Mouse (Mus musculus): ENCODE measurements around the gene Hapln2. TPM values are rescaled to one million over a fixed set of nuclear protein-coding genes. Genes with fewer than 3 reads are reported as not detected.

Hapln2 gene
- polyA plus RNA-seq (2015; fragmentation: Nextera tagmentation; extraction: Ambion mirVana), result 0.36 and 0.40 TPM in 2 replicates

- ATAC-seq (ENCODE audit: low read depth), result no peak
- H3K9me3 ChIP-seq, result 0 out of 2 replicates have a peak, but pooled peaks cover 7% of the 10 kb centered on the region
- H3K27me3 ChIP-seq, result peaks cover 87% of the 10 kb centered on the region
- H3K4me3 ChIP-seq, result no peak within 1 kb of the TSS
- no peak within 1 kb of the TSS for H3K9ac ChIP-seq
- 45% methylated on average over 5 of the region's 5 CpGs for WGBS
- peaks cover 17% of the 10 kb centered on the region for H3K4me1 ChIP-seq (replicated peaks)
- no peaks in the 10 kb centered on the region for H3K36me3 ChIP-seq
- H3K4me2 ChIP-seq, result no peak within 1 kb of the TSS
- no peak within 1 kb of the TSS for H3K27ac ChIP-seq (replicated peaks)
Measured at GRCm38 (mm10) chr3:88027434-88028186, at the start of gene Hapln2. Hapln2 (minus strand) TSS chr3:88027583.

GRCm38 (mm10) chr3:88074766-88075165 lies 47.4 kb upstream of the Hapln2 start:
- H3K9me3 ChIP-seq, result no peaks in the 10 kb centered on the region
- WGBS, result 82% methylated on average over 8 of the region's 8 CpGs
- no peak for ATAC-seq (ENCODE audit: low read depth)
- H3K9ac ChIP-seq, result no peak overlapping the region
- H3K4me2 ChIP-seq, result no peak overlapping the region
- no peak overlapping the region for H3K27ac ChIP-seq (replicated peaks)
- no peaks in the 10 kb centered on the region for H3K36me3 ChIP-seq
- H3K4me1 ChIP-seq (replicated peaks), result no peaks in the 10 kb centered on the region
- no peaks in the 10 kb centered on the region; the same call in none of the 2 replicates for H3K27me3 ChIP-seq
- H3K4me3 ChIP-seq, result no peak overlapping the region

- H3K9ac ChIP-seq, result no peak overlapping the region
- H3K4me1 ChIP-seq (replicated peaks), result no peaks in the 10 kb centered on the region
- no peaks in the 10 kb centered on the region for H3K9me3 ChIP-seq
- no peak overlapping the region for H3K4me3 ChIP-seq
- 72% methylated on average over 2 of the region's 2 CpGs for WGBS
- ATAC-seq (ENCODE audit: low read depth), result no peak
- H3K27me3 ChIP-seq, result peaks cover under 1% of the 10 kb centered on the region
- no peak overlapping the region for H3K4me2 ChIP-seq
- H3K27ac ChIP-seq (replicated peaks), result no peak overlapping the region
- H3K36me3 ChIP-seq, result no peaks in the 10 kb centered on the region
Measured at GRCm38 (mm10) chr3:88074351-88074750, 47.0 kb upstream of the Hapln2 start.

- Histone ChIP-seq H3K27me3 (peaks cover 2% of the 10 kb centered on the region), H3K4me1 (replicated peaks) (no peaks in the 10 kb centered on the region), H3K4me2 (no peak overlapping the region), H3K4me3 (no peak overlapping the region), H3K36me3 (no peaks in the 10 kb centered on the region), H3K27ac (replicated peaks) (no peak overlapping the region), H3K9ac (no peak overlapping the region), H3K9me3 (no peaks in the 10 kb centered on the region)
- WGBS, result 74% methylated on average over 2 of the region's 2 CpGs
- ATAC-seq (ENCODE audit: low read depth), result no peak
Measured at GRCm38 (mm10) chr3:88073631-88074030, 46.2 kb upstream of the Hapln2 start.

- H3K27ac ChIP-seq (replicated peaks), result no peak overlapping the region
- H3K9me3 ChIP-seq, result no peaks in the 10 kb centered on the region
- ATAC-seq (ENCODE audit: low read depth), result peak; percentile 64
- peaks cover 2% of the 10 kb centered on the region for H3K27me3 ChIP-seq
- H3K36me3 ChIP-seq, result no peaks in the 10 kb centered on the region
- no peak overlapping the region for H3K4me3 ChIP-seq
- no peak overlapping the region for H3K4me2 ChIP-seq
- H3K9ac ChIP-seq, result no peak overlapping the region
- H3K4me1 ChIP-seq (replicated peaks), result no peaks in the 10 kb centered on the region
- WGBS, result 2% methylated on average over 5 of the region's 5 CpGs
Measured at GRCm38 (mm10) chr3:88071783-88072182, 44.4 kb upstream of the Hapln2 start.

GRCm38 (mm10) chr3:88068386-88068785 lies 41.0 kb upstream of the Hapln2 start:
- H3K4me1 ChIP-seq (replicated peaks), result no peaks in the 10 kb centered on the region
- no peak overlapping the region for H3K9ac ChIP-seq
- 56% methylated on average over 2 of the region's 2 CpGs for WGBS
- H3K36me3 ChIP-seq, result no peaks in the 10 kb centered on the region
- no peak overlapping the region for H3K4me2 ChIP-seq
- no peak overlapping the region for H3K4me3 ChIP-seq
- no peaks in the 10 kb centered on the region; the same call in 1 of the 2 replicates for H3K9me3 ChIP-seq
- peaks cover 2% of the 10 kb centered on the region for H3K27me3 ChIP-seq
- H3K27ac ChIP-seq (replicated peaks), result no peak overlapping the region
- ATAC-seq (ENCODE audit: low read depth), result no peak

GRCm38 (mm10) chr3:88057902-88058696 lies 30.7 kb upstream of the Hapln2 start, which contains the start of gene Naxe:
Naxe (minus strand) TSS chr3:88058495.
- Histone ChIP-seq H3K27me3 (no peaks in the 10 kb centered on the region), H3K36me3 (peaks cover 39% of the 10 kb centered on the region), H3K4me1 (replicated peaks) (peaks cover 28% of the 10 kb centered on the region), H3K4me3 (peak within 1 kb of the TSS; percentile 93), H3K9me3 (no peaks in the 10 kb centered on the region), H3K4me2 (peak within 1 kb of the TSS; percentile 87), H3K27ac (replicated peaks) (peak within 1 kb of the TSS; percentile 64), H3K9ac (peak within 1 kb of the TSS; percentile 94)
- WGBS, result 1% methylated on average over 60 of the region's 60 CpGs
- peak; percentile 96 for ATAC-seq (ENCODE audit: low read depth)

- Histone ChIP-seq H3K4me3 (peak overlapping the region; percentile 93), H3K36me3 (peaks cover 49% of the 10 kb centered on the region), H3K4me2 (peak overlapping the region; percentile 87)
Measured at GRCm38 (mm10) chr3:88057030-88057429, 29.6 kb upstream of the Hapln2 start.

GRCm38 (mm10) chr3:88049532-88049931 lies 22.1 kb upstream of the Hapln2 start:
- Histone ChIP-seq H3K9ac (no peak overlapping the region), H3K4me1 (replicated peaks) (0 out of 2 replicates have a peak, but pooled peaks cover 3% of the 10 kb centered on the region), H3K9me3 (no peaks in the 10 kb centered on the region), H3K27me3 (no peaks in the 10 kb centered on the region), H3K36me3 (peaks cover 48% of the 10 kb centered on the region), H3K4me3 (no peak overlapping the region), H3K27ac (replicated peaks) (no peak overlapping the region), H3K4me2 (no peak overlapping the region)
- no peak for ATAC-seq (ENCODE audit: low read depth)
- WGBS, result 95% methylated on average over 3 of the region's 3 CpGs

More at GRCm38 (mm10) chr3:88057030-88057429, 29.6 kb upstream of the Hapln2 start:
- peak overlapping the region; percentile 35; the same call in 1 of the 2 replicates for H3K9ac ChIP-seq
- H3K4me1 ChIP-seq (replicated peaks), result peaks cover 28% of the 10 kb centered on the region
- no peaks in the 10 kb centered on the region for H3K9me3 ChIP-seq
- no peaks in the 10 kb centered on the region for H3K27me3 ChIP-seq
- ATAC-seq (ENCODE audit: low read depth), result no peak
- no peak overlapping the region for H3K27ac ChIP-seq (replicated peaks)
- WGBS, result 86% methylated on average over 6 of the region's 6 CpGs

- peak within 1 kb of the TSS; percentile 86 for H3K4me2 ChIP-seq
- H3K4me3 ChIP-seq, result peak within 1 kb of the TSS; percentile 79
- peaks cover 16% of the 10 kb centered on the region for H3K4me1 ChIP-seq (replicated peaks)
- 11% methylated on average over 36 of the region's 36 CpGs for WGBS
- no peaks in the 10 kb centered on the region for H3K9me3 ChIP-seq
- peak within 1 kb of the TSS; percentile 73 for H3K9ac ChIP-seq
- ATAC-seq (ENCODE audit: low read depth), result peak; percentile 96
- no peaks in the 10 kb centered on the region; the same call in 1 of the 2 replicates for H3K36me3 ChIP-seq
- peaks cover 28% of the 10 kb centered on the region for H3K27me3 ChIP-seq
- H3K27ac ChIP-seq (replicated peaks), result no peak within 1 kb of the TSS; the same call in 1 of the 2 replicates
Measured at GRCm38 (mm10) chr3:88042661-88043421, 15.5 kb upstream of the Hapln2 start, which contains the start of gene Gpatch4. Gpatch4 (plus strand) TSS chr3:88043108.

- Histone ChIP-seq H3K36me3 (no peaks in the 10 kb centered on the region), H3K4me3 (no peak overlapping the region), H3K9me3 (no peaks in the 10 kb centered on the region), H3K27me3 (peaks cover 67% of the 10 kb centered on the region), H3K4me2 (no peak overlapping the region), H3K4me1 (replicated peaks) (no peaks in the 10 kb centered on the region; the same call in 1 of the 2 replicates), H3K9ac (no peak overlapping the region), H3K27ac (replicated peaks) (no peak overlapping the region)
- no peak for ATAC-seq (ENCODE audit: low read depth)
- WGBS, result 61% methylated on average over 1 of the region's 1 CpGs
Measured at GRCm38 (mm10) chr3:88035561-88036293, 8.3 kb upstream of the Hapln2 start.

All from neural tube, embryonic 13.5 days (tissue).